Mouse (Mus musculus): ENCODE results near the gene Thpo.
A peak's percentile ranks its signal among the peaks of the same experiment; 100 is the strongest.

The Thpo gene

GRCm38 (mm10) chr16:20724338-20724748, 10.0 kb downstream of the Thpo start:
- DNase-seq (ENCODE audit: extremely low spot score, low spot score), result peak; percentile 54

- no peak for DNase-seq (ENCODE audit: extremely low spot score, low spot score)
Measured at GRCm38 (mm10) chr16:20723247-20723646, 11.1 kb downstream of the Thpo start.

- DNase-seq (ENCODE audit: extremely low spot score, low spot score), result no peak
Measured at GRCm38 (mm10) chr16:20722736-20723135, 11.6 kb downstream of the Thpo start.

- no peak for DNase-seq (ENCODE audit: extremely low spot score, low spot score)
Measured at GRCm38 (mm10) chr16:20721808-20722207, 12.5 kb downstream of the Thpo start.

- no peak for DNase-seq (ENCODE audit: extremely low spot score, low spot score)
Measured at GRCm38 (mm10) chr16:20717978-20718670, 16.2 kb downstream of the Thpo start.

DNA sequence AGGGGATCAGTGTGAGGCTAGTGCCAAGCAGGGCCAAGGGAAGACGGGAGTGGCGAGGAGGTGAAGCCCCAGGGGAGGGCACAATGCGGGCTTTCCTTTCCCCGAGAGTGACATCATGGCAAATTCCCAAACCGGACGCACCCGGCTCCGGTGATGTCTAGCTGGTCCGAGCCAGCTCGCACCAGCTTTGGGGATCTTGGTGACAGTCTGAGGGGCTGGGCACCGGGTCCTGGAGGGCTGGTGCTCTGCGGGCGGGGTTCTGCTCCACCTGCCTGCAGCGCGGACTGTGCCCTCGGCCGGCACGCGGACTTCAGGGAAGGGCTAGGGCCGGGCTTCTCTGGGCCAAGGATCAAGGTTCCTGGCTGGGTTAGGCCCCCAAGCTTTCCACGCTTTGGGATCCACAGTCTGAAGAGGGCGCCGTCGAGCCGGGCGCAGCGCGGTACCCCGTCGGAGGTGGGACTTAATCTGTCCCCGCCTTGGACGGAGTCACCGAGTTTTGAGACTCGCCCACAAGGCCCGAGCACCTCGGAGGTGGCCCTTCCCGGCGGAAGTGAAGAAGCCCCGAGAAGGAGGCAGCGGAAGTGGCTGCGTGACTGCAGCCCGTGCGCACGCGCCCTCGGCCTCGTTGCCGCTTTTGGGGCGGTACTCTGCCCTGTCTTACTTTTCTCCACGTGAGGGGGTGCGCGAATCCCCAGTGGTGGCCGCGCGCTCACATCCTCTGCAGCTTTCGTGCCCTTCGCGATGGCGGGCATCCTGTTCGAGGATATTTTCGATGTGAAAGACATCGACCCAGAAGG, 16.9 kb downstream of the Thpo start, which contains the start of the genes Polr2h and Clcn2:
TSS of gene Polr2h (plus strand) at position 485 of the 797 bp plus-strand sequence.
TSS of gene Clcn2 (minus strand) at position 566 of the 797 bp plus-strand sequence.
- peak; percentile 95 for DNase-seq (ENCODE audit: extremely low spot score, low spot score)

GRCm38 (mm10) chr16:20716841-20717180, 17.5 kb downstream of the Thpo start:
- DNase-seq (ENCODE audit: extremely low spot score, low spot score), result no peak

DNA sequence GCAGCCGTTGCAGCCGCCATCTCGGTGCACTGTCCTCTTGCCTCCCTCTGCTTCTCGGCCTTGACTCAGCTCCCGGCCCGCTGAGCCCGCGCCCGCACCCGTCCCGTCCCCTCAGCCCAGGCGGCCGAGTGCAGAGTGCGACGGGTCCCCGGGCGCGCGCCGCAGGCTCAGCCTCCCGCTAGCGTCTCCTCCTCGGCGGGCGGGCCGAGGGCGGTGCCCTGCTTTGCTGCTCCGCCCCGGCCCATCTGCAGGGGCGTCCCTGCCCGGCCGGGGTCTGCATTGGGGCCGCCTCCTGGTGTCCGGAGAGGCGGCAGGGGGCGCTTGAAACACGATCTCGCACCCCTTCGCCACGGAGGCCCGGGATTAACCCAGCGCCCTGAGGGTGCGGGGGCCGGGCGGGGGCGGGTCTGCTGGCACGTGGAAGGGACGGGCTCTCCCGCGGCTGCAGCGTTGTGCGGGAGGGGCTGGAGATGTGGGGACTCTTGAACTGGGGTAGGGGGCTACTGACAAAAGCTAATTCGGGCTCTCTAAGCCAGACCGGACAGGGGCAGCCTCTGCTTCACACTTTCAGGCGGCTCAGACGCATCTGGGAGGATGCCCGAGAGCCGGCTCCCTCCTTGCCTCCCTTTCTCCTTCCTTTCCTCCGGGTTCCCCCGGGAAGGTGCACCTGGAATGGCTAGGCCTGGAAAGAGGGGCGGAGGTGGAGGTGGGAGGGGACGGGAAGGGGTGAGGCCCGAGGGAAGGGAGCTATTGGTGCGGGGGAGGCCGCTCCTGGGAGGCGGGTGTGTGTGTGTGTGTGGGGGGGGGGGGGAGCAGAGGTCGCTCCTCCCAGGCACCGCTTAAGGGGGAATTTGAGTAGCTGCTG, 18.1 kb downstream of the Thpo start:
- DNase-seq (ENCODE audit: extremely low spot score, low spot score), result peak; percentile 91

GRCm38 (mm10) chr16:20715566-20715965, 18.7 kb downstream of the Thpo start:
- DNase-seq (ENCODE audit: extremely low spot score, low spot score), result no peak

GRCm38 (mm10) chr16:20715161-20715560, 19.1 kb downstream of the Thpo start:
- DNase-seq (ENCODE audit: extremely low spot score, low spot score), result no peak

DNA sequence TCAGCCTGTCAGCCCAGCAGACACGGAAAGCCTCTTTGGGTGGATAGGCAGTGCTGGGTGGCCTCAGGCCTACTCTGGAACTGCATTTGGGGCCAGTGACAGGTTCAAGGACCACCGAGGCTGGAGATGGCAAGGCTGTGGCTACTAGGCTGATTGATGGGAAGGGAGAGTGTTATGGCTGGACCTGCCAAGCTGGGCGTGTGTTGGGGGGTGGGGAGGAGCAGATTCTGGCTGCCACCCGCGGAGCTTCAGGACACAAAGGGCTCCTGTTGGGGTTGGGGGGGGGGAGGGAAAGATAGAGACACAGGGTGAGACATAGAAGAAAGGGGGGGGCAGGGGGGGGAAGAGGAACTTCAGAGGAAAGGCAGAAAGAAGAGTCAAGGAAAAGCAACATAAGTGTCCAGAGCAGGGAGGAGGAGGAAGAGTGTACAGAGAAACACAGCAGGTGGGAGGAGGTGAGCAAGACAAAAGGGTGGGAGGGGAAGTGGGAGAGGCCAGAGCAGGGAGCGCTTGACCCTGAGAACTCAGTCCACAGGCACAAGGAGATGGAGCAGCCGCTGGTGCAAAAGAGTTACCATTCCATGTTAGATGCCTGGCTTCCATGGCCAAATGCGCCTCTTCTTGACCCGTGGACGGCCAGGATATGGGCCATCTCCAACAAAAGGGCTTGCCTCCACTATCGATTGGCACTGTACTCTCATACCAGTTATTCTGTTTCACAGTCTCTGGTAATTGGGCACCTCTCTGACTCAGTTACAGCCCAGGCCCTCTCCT, 19.8 kb downstream of the Thpo start:
- DNase-seq (ENCODE audit: extremely low spot score, low spot score), result no peak

DNA sequence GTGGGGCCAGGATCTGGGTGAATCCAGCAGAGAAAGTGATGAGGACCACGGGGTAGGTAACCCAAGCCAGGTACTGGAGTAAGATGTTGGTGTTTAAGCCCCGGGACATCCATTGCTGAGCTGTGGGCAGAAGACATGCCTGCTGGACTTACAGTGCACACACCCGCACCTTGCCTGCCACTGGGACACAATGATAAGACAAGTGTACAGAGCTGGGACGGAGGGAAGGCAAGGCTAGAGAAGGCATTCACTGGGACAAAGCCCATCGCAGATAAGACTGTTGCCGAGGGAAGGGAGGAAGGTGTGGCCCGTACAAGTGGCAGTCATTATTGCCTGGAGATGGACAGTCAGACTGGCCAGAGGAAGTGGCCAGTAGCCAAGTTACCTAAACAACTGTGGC, 21.4 kb downstream of the Thpo start:
- no peak for DNase-seq (ENCODE audit: extremely low spot score, low spot score)

DNA sequence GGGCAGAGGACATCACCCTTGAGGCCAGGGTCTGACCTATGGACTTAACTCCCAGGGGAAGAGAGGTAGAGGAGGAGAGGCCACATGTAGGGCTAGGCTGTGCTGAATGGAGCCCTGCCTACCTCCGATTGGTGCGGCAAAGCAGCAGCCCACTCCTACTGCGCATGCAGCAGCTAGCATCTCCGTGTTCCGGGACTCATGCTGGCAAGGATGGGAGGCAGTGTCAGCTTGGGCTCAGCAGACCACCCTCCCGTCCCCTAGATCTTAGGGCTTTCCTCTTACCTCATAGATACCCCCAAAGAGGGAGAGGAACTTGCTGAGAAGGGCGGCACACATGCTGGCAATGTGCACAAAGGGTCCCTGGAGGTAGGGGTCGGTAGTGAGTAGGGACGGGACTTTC, 22.1 kb downstream of the Thpo start:
- DNase-seq (ENCODE audit: extremely low spot score, low spot score), result no peak

GRCm38 (mm10) chr16:20710810-20711209, 23.5 kb downstream of the Thpo start:
- DNase-seq (ENCODE audit: extremely low spot score, low spot score), result no peak

DNA sequence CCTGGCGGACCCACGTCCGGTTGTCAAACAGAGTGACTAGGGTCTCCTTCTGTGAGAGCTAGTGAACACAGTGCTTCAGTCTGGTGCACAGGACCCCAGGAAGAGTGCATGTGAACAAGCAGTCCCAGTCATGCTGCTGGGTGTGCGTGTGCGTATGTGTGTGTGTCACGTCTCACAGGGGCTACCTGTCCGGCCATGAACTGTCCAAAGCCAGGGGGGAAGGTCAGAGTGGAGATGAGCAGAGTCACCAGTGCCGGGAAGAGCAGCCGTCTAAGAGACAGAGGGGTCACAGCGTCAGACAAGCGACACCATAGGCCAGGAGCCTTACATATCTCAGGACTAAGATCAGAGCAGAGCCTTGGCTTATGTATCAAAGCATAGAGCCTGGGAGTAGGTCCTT, 23.9 kb downstream of the Thpo start:
- DNase-seq (ENCODE audit: extremely low spot score, low spot score), result no peak

GRCm38 (mm10) chr16:20708939-20709734, 25.2 kb downstream of the Thpo start:
- DNase-seq (ENCODE audit: extremely low spot score, low spot score), result peak; percentile 84

DNA sequence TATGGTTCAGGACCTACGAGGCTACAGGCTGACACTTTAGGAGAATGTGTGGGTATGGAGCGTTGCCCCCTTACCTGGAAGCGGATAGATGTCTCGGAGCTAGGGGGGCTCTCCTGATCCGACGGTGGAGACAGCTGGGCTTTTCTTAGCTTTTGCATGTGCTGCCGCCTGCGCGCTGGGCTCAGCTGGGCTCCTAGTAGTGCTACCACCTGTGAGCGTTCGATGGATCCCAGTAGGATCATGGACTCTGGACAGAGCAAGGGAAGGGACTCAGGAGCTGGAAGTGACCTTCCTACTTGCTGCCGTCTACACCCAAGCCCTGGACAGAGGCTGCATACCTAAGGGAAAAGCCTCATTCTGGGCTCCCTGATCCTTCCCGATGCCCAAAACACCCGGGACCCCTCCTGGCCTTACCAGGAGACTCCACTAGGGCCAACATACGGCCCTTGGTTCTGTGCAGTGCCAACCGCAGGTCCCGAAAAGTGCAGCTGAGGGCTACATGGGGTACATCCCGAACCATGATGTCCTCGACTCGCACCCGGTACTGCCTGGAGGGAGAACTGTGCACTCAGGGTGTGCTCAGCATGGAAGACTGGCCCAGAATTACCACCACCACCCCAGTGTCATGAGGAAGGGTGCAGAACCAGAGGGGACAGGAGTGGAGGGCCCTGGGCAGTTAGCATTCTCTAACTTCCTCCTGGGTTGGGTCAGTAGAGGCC, 25.9 kb downstream of the Thpo start:
- no peak for DNase-seq (ENCODE audit: extremely low spot score, low spot score)

DNA sequence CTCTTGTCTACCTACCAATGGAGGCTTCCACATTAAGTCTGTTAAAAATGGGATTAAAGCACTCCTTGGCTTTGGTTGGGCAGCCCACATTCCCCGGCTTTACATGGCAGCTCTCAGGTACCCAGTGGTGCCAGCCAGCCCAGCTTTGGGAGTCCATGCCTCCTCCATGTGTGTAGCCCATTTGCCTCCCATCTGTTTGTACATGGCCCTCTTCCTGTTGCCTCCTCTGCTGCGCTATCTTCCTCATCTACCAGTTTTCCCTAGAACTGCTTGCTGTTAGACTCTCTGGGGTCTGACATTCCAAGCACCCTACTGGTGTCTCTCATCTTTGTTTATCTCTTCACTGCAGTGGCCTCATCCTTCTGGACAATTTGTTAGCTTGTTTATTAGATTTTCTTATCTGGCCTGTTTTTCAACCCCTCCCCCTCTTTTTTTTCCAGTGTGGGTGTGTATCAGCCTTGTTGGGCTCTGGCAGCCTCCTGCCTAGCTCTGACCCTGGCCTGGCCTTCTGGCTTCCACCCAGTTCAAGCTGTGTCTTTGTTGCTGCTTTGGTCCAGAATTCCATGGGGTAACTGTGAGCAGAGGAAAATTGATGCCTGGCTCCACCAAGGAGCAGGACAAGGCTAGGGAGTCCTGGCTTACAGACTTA, 27.8 kb downstream of the Thpo start:
- DNase-seq (ENCODE audit: extremely low spot score, low spot score), result no peak

GRCm38 (mm10) chr16:20705786-20706185, 28.5 kb downstream of the Thpo start:
- DNase-seq (ENCODE audit: extremely low spot score, low spot score), result no peak
